Mouse (Mus musculus): ENCODE results near the gene Phb2. TPM values are rescaled to one million over a fixed set of nuclear protein-coding genes. Genes with fewer than 3 reads are reported as not detected.

Phb2 gene
- polyA plus RNA-seq, 1 experiment from 2014 or later: 335 TPM

DNA sequence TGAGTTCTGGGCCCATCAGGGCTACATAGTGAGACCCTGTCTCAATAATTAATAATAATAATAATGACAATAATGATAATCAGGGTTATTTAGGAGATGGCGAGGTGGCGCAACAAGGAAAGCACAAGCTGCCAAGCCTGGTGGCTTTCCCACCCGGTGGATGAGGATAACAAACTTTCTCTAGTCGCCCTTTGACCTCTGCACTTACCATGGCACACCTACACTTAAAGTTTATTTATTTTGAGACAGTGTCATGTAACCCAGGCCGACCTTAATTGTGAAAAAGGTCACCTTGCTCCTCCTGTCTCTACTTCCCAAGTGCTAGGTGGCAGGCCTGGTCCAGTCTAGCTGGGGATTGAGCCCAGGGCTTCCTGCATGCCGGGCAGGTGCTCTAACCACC, 13.4 kb upstream of the Phb2 start:
- WGBS (ENCODE audit: insufficient replicate concordance): 82% methylated on average over 6 of the region's 6 CpGs
- Histone ChIP-seq H3K9me3 (replicated peaks; ENCODE audit: control insufficient read depth, low read length) (no peaks in the 10 kb centered on the region), H3K9ac (ENCODE audit: low read depth, low read length) (no peak overlapping the region), H3K27me3 (ENCODE audit: control insufficient read depth, insufficient read depth, low read length) (no peaks in the 10 kb centered on the region), H3K4me2 (no peak overlapping the region), H3K4me1 (ENCODE audit: control insufficient read depth, insufficient read depth, low read length) (no peaks in the 10 kb centered on the region), H3K4me3 (ENCODE audit: low read depth, low read length) (no peak overlapping the region), H3K36me3 (ENCODE audit: control insufficient read depth, insufficient read depth, low read length) (peaks cover 11% of the 10 kb centered on the region), H3K27ac (ENCODE audit: low read depth, low read length) (no peak overlapping the region)
- ATAC-seq (replicated peaks; ENCODE audit: insufficient number of reproducible peaks, low FRiP score, low TSS enrichment): no peak

GRCm38 (mm10) chr6:124699366-124699765, 12.8 kb upstream of the Phb2 start:
- no peak overlapping the region for H3K27ac ChIP-seq (ENCODE audit: low read depth, low read length)
- H3K4me1 ChIP-seq (ENCODE audit: control insufficient read depth, insufficient read depth, low read length): no peaks in the 10 kb centered on the region
- no peak overlapping the region for H3K4me3 ChIP-seq (ENCODE audit: low read depth, low read length)
- H3K36me3 ChIP-seq (ENCODE audit: control insufficient read depth, insufficient read depth, low read length): peaks cover 14% of the 10 kb centered on the region
- WGBS (ENCODE audit: insufficient replicate concordance): 84% methylated on average over 4 of the region's 4 CpGs
- H3K4me2 ChIP-seq: no peak overlapping the region
- no peak overlapping the region for H3K9ac ChIP-seq (ENCODE audit: low read depth, low read length)
- ATAC-seq (replicated peaks; ENCODE audit: insufficient number of reproducible peaks, low FRiP score, low TSS enrichment): no peak
- no peaks in the 10 kb centered on the region for H3K9me3 ChIP-seq (replicated peaks; ENCODE audit: control insufficient read depth, low read length)
- H3K27me3 ChIP-seq (ENCODE audit: control insufficient read depth, insufficient read depth, low read length): no peaks in the 10 kb centered on the region

- Histone ChIP-seq H3K4me3 (ENCODE audit: low read depth, low read length) (no peak overlapping the region), H3K4me1 (ENCODE audit: control insufficient read depth, insufficient read depth, low read length) (no peaks in the 10 kb centered on the region), H3K9ac (ENCODE audit: low read depth, low read length) (no peak overlapping the region), H3K4me2 (no peak overlapping the region), H3K9me3 (replicated peaks; ENCODE audit: control insufficient read depth, low read length) (no peaks in the 10 kb centered on the region), H3K27ac (ENCODE audit: low read depth, low read length) (no peak overlapping the region), H3K27me3 (ENCODE audit: control insufficient read depth, insufficient read depth, low read length) (no peaks in the 10 kb centered on the region), H3K36me3 (ENCODE audit: control insufficient read depth, insufficient read depth, low read length) (peaks cover 20% of the 10 kb centered on the region)
- WGBS (ENCODE audit: insufficient replicate concordance): 87% methylated on average over 11 of the region's 11 CpGs
- ATAC-seq (replicated peaks; ENCODE audit: insufficient number of reproducible peaks, low FRiP score, low TSS enrichment): no peak
These were observed 12.1 kb upstream of the Phb2 start for GRCm38 (mm10) chr6:124699962-124700610.

GRCm38 (mm10) chr6:124701338-124701737, 10.8 kb upstream of the Phb2 start:
- no peak overlapping the region for H3K4me2 ChIP-seq
- H3K27me3 ChIP-seq (ENCODE audit: control insufficient read depth, insufficient read depth, low read length): no peaks in the 10 kb centered on the region
- H3K4me3 ChIP-seq (ENCODE audit: low read depth, low read length): no peak overlapping the region
- H3K9me3 ChIP-seq (replicated peaks; ENCODE audit: control insufficient read depth, low read length): no peaks in the 10 kb centered on the region
- H3K9ac ChIP-seq (ENCODE audit: low read depth, low read length): no peak overlapping the region
- no peak for ATAC-seq (replicated peaks; ENCODE audit: insufficient number of reproducible peaks, low FRiP score, low TSS enrichment)
- peaks cover 24% of the 10 kb centered on the region for H3K36me3 ChIP-seq (ENCODE audit: control insufficient read depth, insufficient read depth, low read length)
- 73% methylated on average over 8 of the region's 8 CpGs for WGBS (ENCODE audit: insufficient replicate concordance)
- no peak overlapping the region for H3K27ac ChIP-seq (ENCODE audit: low read depth, low read length)
- no peaks in the 10 kb centered on the region for H3K4me1 ChIP-seq (ENCODE audit: control insufficient read depth, insufficient read depth, low read length)

DNA sequence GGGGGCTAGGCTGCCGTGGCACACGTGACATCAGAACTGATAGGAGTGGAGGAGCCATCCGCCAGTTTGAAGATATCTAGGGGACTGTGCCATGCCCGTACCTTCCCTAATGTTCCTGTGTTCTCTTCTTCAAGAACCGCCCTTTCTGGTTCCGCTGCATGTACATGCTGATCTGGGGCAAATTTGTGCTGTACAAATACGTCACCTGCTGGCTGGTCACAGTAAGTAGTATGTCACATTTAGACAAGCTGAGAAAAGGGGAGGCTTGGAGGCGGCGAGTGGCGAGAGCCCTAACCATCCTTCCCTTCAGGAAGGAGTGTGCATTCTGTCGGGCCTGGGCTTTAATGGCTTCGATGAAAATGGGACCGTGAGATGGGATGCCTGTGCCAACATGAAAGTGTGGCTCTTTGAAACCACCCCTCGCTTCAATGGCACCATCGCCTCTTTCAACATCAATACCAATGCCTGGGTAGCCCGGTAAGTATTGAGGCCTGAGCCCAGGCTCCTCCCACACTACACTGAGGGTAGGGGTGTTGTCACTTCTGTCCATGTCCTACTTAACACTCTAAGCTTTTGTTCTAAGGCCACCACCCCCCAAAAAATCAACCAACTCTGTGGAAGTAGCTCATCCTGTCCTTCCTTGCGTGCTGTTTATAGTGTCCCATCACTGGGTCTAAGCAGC, 9.9 kb upstream of the Phb2 start:
- peaks cover 24% of the 10 kb centered on the region for H3K36me3 ChIP-seq (ENCODE audit: control insufficient read depth, insufficient read depth, low read length)
- no peak for ATAC-seq (replicated peaks; ENCODE audit: insufficient number of reproducible peaks, low FRiP score, low TSS enrichment)
- WGBS (ENCODE audit: insufficient replicate concordance): 90% methylated on average over 17 of the region's 17 CpGs
- no peak overlapping the region for H3K9ac ChIP-seq (ENCODE audit: low read depth, low read length)
- H3K4me2 ChIP-seq: no peak overlapping the region
- no peak overlapping the region for H3K27ac ChIP-seq (ENCODE audit: low read depth, low read length)
- H3K4me1 ChIP-seq (ENCODE audit: control insufficient read depth, insufficient read depth, low read length): no peaks in the 10 kb centered on the region
- H3K27me3 ChIP-seq (ENCODE audit: control insufficient read depth, insufficient read depth, low read length): no peaks in the 10 kb centered on the region
- H3K9me3 ChIP-seq (replicated peaks; ENCODE audit: control insufficient read depth, low read length): no peaks in the 10 kb centered on the region
- no peak overlapping the region for H3K4me3 ChIP-seq (ENCODE audit: low read depth, low read length)

GRCm38 (mm10) chr6:124702784-124703103, 9.4 kb upstream of the Phb2 start:
- Histone ChIP-seq H3K27ac (ENCODE audit: low read depth, low read length) (no peak overlapping the region), H3K9me3 (replicated peaks; ENCODE audit: control insufficient read depth, low read length) (no peaks in the 10 kb centered on the region), H3K4me3 (ENCODE audit: low read depth, low read length) (no peak overlapping the region), H3K9ac (ENCODE audit: low read depth, low read length) (no peak overlapping the region), H3K36me3 (ENCODE audit: control insufficient read depth, insufficient read depth, low read length) (peaks cover 24% of the 10 kb centered on the region), H3K4me2 (no peak overlapping the region), H3K27me3 (ENCODE audit: control insufficient read depth, insufficient read depth, low read length) (no peaks in the 10 kb centered on the region), H3K4me1 (ENCODE audit: control insufficient read depth, insufficient read depth, low read length) (no peaks in the 10 kb centered on the region)
- WGBS (ENCODE audit: insufficient replicate concordance): 51% methylated on average over 3 of the region's 3 CpGs
- ATAC-seq (replicated peaks; ENCODE audit: insufficient number of reproducible peaks, low FRiP score, low TSS enrichment): no peak

DNA sequence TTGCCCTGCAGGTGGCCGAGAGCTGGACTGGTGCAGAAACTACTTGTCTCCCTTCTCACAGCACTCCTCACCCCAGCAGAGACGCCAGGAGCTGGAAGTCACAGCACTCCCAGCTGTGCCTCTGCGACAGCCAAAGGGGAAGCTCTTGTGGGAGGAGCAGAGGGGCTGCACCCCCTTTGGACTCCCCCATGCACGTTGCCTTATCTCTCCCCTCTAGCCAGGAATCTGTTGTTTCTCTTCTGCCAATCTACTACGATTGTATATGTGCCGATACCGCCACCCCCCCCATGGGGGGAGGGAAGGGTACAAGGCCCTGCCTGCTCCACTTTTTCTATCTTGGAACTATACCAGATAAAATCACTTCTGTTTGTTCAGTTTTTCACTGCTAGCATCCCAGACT, 8.3 kb upstream of the Phb2 start:
- Histone ChIP-seq H3K4me2 (no peak overlapping the region), H3K4me1 (ENCODE audit: control insufficient read depth, insufficient read depth, low read length) (no peaks in the 10 kb centered on the region), H3K36me3 (ENCODE audit: control insufficient read depth, insufficient read depth, low read length) (peaks cover 27% of the 10 kb centered on the region), H3K9ac (ENCODE audit: low read depth, low read length) (no peak overlapping the region), H3K27ac (ENCODE audit: low read depth, low read length) (no peak overlapping the region), H3K9me3 (replicated peaks; ENCODE audit: control insufficient read depth, low read length) (no peaks in the 10 kb centered on the region), H3K4me3 (ENCODE audit: low read depth, low read length) (no peak overlapping the region), H3K27me3 (ENCODE audit: control insufficient read depth, insufficient read depth, low read length) (no peaks in the 10 kb centered on the region)
- WGBS (ENCODE audit: insufficient replicate concordance): 59% methylated on average over 7 of the region's 7 CpGs
- no peak for ATAC-seq (replicated peaks; ENCODE audit: insufficient number of reproducible peaks, low FRiP score, low TSS enrichment)

GRCm38 (mm10) chr6:124704417-124704816, 7.7 kb upstream of the Phb2 start:
- Histone ChIP-seq H3K27ac (ENCODE audit: low read depth, low read length) (no peak overlapping the region), H3K4me3 (ENCODE audit: low read depth, low read length) (no peak overlapping the region), H3K27me3 (ENCODE audit: control insufficient read depth, insufficient read depth, low read length) (no peaks in the 10 kb centered on the region), H3K4me2 (no peak overlapping the region), H3K4me1 (ENCODE audit: control insufficient read depth, insufficient read depth, low read length) (no peaks in the 10 kb centered on the region), H3K36me3 (ENCODE audit: control insufficient read depth, insufficient read depth, low read length) (peaks cover 27% of the 10 kb centered on the region), H3K9ac (ENCODE audit: low read depth, low read length) (no peak overlapping the region), H3K9me3 (replicated peaks; ENCODE audit: control insufficient read depth, low read length) (no peaks in the 10 kb centered on the region)
- 95% methylated on average over 2 of the region's 2 CpGs for WGBS (ENCODE audit: insufficient replicate concordance)
- ATAC-seq (replicated peaks; ENCODE audit: insufficient number of reproducible peaks, low FRiP score, low TSS enrichment): no peak

DNA sequence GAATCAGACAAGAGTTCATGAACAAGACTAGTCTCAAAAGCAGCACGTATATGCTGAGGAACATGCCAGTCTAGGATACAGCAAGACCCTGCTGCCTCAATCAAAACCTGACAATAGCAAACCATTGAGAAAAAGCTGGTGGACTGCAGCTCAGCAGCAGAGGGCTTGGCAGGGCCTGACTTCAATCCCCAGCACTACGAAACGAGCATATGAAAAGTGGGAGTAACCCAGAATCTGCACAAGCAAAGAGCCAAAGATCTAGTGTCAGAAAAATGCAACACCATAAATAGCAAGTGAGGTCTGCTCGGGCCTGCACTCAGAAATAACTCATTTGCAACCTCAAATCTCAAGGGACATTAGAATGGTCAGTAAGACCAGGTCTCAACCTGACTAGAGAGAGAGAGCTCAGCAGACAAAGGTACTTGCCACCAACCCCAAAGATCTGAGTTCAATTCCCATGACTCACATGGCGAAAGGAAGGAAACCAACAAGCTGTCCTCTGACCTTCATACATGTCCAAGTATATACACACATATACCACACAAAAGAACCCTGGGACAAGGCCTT, 6.0 kb upstream of the Phb2 start:
- Histone ChIP-seq H3K9ac (ENCODE audit: low read depth, low read length) (no peak overlapping the region), H3K4me3 (ENCODE audit: low read depth, low read length) (no peak overlapping the region), H3K27ac (ENCODE audit: low read depth, low read length) (no peak overlapping the region), H3K4me2 (no peak overlapping the region), H3K4me1 (ENCODE audit: control insufficient read depth, insufficient read depth, low read length) (peaks cover 3% of the 10 kb centered on the region; the same call in 1 of the 2 replicates), H3K9me3 (replicated peaks; ENCODE audit: control insufficient read depth, low read length) (no peaks in the 10 kb centered on the region), H3K36me3 (ENCODE audit: control insufficient read depth, insufficient read depth, low read length) (peaks cover 27% of the 10 kb centered on the region), H3K27me3 (ENCODE audit: control insufficient read depth, insufficient read depth, low read length) (no peaks in the 10 kb centered on the region)
- no peak for ATAC-seq (replicated peaks; ENCODE audit: insufficient number of reproducible peaks, low FRiP score, low TSS enrichment)
- 79% methylated on average over 5 of the region's 5 CpGs for WGBS (ENCODE audit: insufficient replicate concordance)
